Mouse (Mus musculus) heart, embryonic 14.5 days (tissue): Measurements from ENCODE around the gene Iqcn. TPM values are rescaled to one million over a fixed set of nuclear protein-coding genes. Genes with fewer than 3 reads are reported as not detected.

ENCODE experiments used
- ATAC-seq: fragments of 200-750 bp; cut with Nextera tagmentation; 2 replicates; pipeline ENCODE4 v1.8.0; 2017; ENCODE audit warnings: low read depth, moderate TSS enrichment; ENCODE audit not compliant: insufficient number of reproducible peaks, insufficient read depth, low FRiP score
- H3K27ac ChIP-seq, 2 experiments: fragments of 200-500 bp in 1 of 2; fragments of 300-500 bp in 1 of 2; sonication (generic) in 1 of 2; replicated peaks in 1 of 2; 2 replicates each; pipeline ENCODE4 v1.5.1; 2012 to 2014; ENCODE audit warnings: low read depth in 2 of 2, low read length in 2 of 2, control low read depth in 1 of 2, mild to moderate bottlenecking in 1 of 2, mixed read lengths in 1 of 2; ENCODE audit not compliant: control insufficient read depth in 1 of 2, insufficient read depth in 1 of 2
- H3K27me3 ChIP-seq: fragments of 300-500 bp; sonication (generic); 2 replicates; pipeline ENCODE4 v1.6.1; 2014; ENCODE audit warnings: mild to moderate bottlenecking, low read length, control low read depth; ENCODE audit not compliant: control insufficient read depth, insufficient read depth
- H3K36me3 ChIP-seq: fragments of 300-500 bp; sonication (generic); 2 replicates; pipeline ENCODE4 v1.6.1; 2014; ENCODE audit warnings: mild to moderate bottlenecking, control low read depth, low read length, mixed read lengths; ENCODE audit not compliant: control insufficient read depth, insufficient read depth
- H3K4me1 ChIP-seq, 2 experiments: fragments of 200-500 bp in 1 of 2; fragments of 300-500 bp in 1 of 2; sonication (generic) in 1 of 2; 2 replicates each; pipeline ENCODE4 v1.6.1; 2012 to 2014; ENCODE audit warnings: low read length in 2 of 2, control low read depth in 1 of 2, mixed read lengths in 1 of 2; ENCODE audit not compliant: control insufficient read depth in 2 of 2, insufficient read depth in 2 of 2
- H3K4me2 ChIP-seq: fragments of 300-500 bp; sonication (generic); 2 replicates; pipeline ENCODE4 v1.6.1; 2014; ENCODE audit warnings: mild to moderate bottlenecking, low read length
- H3K4me3 ChIP-seq, 2 experiments: fragments of 200-500 bp in 1 of 2; fragments of 300-500 bp in 1 of 2; sonication (generic) in 1 of 2; 2 replicates each; pipeline ENCODE4 v1.5.1; 2012 to 2014; ENCODE audit warnings: low read length in 2 of 2, mild to moderate bottlenecking in 2 of 2, control low read depth in 1 of 2, low read depth in 1 of 2, moderate library complexity in 1 of 2; ENCODE audit not compliant: control insufficient read depth in 1 of 2, insufficient read depth in 1 of 2
- H3K9ac ChIP-seq: fragments of 300-500 bp; sonication (generic); 2 replicates; pipeline ENCODE4 v1.6.1; 2014; ENCODE audit warnings: mild to moderate bottlenecking, low read length
- H3K9me3 ChIP-seq: fragments of 300-500 bp; sonication (generic); 2 replicates; pipeline ENCODE4 v1.6.1; 2016; ENCODE audit warnings: low read length, control low read depth; ENCODE audit not compliant: control insufficient read depth
- WGBS: fragments of 180-500 bp; shearing (Covaris S2); extraction: QIAGEN DNeasy Blood & Tissue Kit; methylation state at CpG from one replicate; pipeline ENCODE4 v1.1.7; 2014; 5-methylcytosine and 5-hydroxymethylcytosine counted together
- polyA plus RNA-seq: library from polyadenylated mRNA; unstranded; fragments of >200 nt; fragmentation: Nextera tagmentation; extraction: Ambion mirVana; gene quantifications from 2 replicates; pipeline ENCODE4 v1.2.1, GENCODE M21; 2014

Iqcn gene
- polyA plus RNA-seq, 1 experiment from 2014 or later = not detected

DNA sequence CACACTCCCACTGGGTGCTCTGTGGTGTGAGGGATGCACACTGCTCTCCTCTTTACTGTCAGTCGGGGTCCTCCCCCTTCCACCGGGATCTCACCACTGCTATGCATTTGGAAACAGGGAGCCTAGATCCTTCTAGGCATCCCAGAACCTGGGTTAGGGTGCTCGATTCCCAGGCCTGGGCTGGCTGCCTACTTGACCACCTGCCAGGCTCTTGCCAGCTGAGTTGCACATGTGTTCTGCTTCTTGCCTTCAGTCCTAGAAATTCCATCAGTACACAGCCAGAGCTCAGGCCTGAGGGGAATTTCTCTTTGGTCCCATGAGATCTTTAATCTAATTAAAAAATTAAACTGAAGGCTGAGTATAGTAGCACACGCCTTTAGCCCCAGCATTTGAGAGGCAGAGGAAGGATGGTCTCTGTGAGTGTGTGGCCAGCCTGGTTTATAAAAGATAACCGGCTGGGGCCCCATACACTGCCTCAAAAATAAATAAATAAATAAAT lies 13.3 kb upstream of the Iqcn start:
- Histone ChIP-seq H3K27me3 (no peaks in the 10 kb centered on the region), H3K4me3 (no peak overlapping the region), H3K9ac (0 out of 2 replicates have a peak overlapping the region, but pooled peaks have one; percentile 25), H3K9me3 (no peaks in the 10 kb centered on the region), H3K4me2 (no peak overlapping the region), H3K27ac (no peak overlapping the region), H3K36me3 (no peaks in the 10 kb centered on the region), H3K4me1 (peaks cover 11 to 16% of the 10 kb centered on the region in 2 experiments)
- WGBS = 71% methylated on average over 5 of the region's 5 CpGs
- no peak for ATAC-seq

DNA sequence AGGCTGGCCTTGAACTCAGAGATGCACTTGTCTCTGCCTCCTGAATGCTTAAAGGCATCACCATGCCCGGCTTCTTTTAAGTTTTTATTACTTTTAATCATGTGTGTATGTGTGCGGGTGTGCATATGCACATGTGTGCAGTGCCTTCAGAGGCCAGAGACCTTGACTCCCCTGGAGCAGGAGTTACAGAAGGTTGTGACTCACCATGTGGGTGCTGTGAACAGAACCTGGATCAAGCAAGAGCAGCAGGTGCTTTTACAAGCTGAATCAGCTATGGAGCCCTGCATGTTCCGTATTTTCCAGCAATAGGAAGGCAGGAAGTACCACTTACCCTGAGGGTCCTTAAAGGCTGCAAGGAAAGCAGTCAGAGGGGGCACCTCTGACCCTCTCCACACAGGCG lies 12.0 kb upstream of the Iqcn start:
- Histone ChIP-seq H3K4me2 (peak overlapping the region; percentile 72), H3K36me3 (no peaks in the 10 kb centered on the region), H3K27ac (no peak overlapping the region; a peak in 1 of 4 replicates), H3K4me1 (peaks cover 22 to 29% of the 10 kb centered on the region in 2 experiments), H3K4me3 (peak overlapping the region in 1 of 2 experiments; percentile 33; a peak in 1 of 4 replicates), H3K9me3 (no peaks in the 10 kb centered on the region), H3K9ac (peak overlapping the region; percentile 72), H3K27me3 (no peaks in the 10 kb centered on the region)
- ATAC-seq = no peak
- 82% methylated on average over 4 of the region's 4 CpGs for WGBS

DNA sequence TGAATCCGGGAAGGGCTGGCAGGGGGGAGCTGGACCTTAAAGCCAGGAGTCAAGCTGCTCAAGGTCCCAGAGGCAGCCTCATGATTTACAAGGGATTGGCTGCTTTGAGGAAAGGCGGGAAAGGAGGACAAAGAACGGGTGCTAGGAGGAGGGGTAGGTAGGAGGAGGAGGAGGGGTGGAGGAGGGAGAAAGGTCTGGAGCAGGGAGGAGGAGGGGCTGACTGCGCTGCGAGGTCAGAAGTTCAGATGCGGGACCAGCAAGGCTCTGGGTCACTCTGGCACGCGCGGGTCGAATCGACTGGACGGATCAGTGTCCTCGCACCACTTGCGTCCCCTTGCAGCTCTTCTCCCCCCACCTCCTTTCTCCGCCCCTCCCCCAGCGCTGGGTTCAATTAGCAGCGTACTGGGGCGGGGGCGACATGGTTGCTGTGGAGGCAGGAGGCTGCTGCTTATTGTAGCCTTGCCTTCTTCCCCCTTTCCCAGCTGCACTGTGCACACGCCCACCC lies 11.5 kb upstream of the Iqcn start:
- Histone ChIP-seq H3K27ac (no peak overlapping the region; a peak in 1 of 4 replicates), H3K36me3 (no peaks in the 10 kb centered on the region), H3K4me2 (peak overlapping the region; percentile 72), H3K9ac (peak overlapping the region; percentile 72), H3K4me1 (peaks cover 24 to 35% of the 10 kb centered on the region in 2 experiments), H3K27me3 (no peaks in the 10 kb centered on the region), H3K9me3 (no peaks in the 10 kb centered on the region), H3K4me3 (peak overlapping the region; percentile 33 to 38)
- 1% methylated on average over 20 of the region's 20 CpGs for WGBS
- ATAC-seq = no peak

DNA sequence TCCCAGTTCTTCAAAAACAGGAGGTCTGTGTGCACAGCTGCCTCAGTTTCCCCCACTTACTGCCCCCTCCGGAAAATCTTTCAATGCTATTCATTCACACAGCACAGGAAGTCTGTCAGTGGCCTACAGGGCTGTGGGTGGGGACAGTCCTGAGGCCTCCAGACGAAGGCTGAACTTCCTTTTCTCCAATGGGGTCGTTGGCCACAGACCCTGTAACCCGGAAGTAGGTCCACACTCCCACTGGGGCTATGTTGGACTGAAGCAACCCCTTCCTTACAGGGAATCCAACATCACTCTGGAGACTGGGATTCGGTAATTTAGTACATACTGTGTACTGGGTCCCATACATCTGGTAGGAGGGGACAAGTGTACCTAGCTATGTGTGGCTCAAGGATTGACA lies 9.6 kb upstream of the Iqcn start:
- Histone ChIP-seq H3K27me3 (no peaks in the 10 kb centered on the region), H3K9ac (no peak overlapping the region), H3K9me3 (no peaks in the 10 kb centered on the region), H3K4me3 (no peak overlapping the region), H3K4me2 (no peak overlapping the region), H3K27ac (no peak overlapping the region), H3K4me1 (peaks cover 39 to 49% of the 10 kb centered on the region in 2 experiments), H3K36me3 (no peaks in the 10 kb centered on the region)
- no peak for ATAC-seq
- 64% methylated on average over 5 of the region's 5 CpGs for WGBS

DNA sequence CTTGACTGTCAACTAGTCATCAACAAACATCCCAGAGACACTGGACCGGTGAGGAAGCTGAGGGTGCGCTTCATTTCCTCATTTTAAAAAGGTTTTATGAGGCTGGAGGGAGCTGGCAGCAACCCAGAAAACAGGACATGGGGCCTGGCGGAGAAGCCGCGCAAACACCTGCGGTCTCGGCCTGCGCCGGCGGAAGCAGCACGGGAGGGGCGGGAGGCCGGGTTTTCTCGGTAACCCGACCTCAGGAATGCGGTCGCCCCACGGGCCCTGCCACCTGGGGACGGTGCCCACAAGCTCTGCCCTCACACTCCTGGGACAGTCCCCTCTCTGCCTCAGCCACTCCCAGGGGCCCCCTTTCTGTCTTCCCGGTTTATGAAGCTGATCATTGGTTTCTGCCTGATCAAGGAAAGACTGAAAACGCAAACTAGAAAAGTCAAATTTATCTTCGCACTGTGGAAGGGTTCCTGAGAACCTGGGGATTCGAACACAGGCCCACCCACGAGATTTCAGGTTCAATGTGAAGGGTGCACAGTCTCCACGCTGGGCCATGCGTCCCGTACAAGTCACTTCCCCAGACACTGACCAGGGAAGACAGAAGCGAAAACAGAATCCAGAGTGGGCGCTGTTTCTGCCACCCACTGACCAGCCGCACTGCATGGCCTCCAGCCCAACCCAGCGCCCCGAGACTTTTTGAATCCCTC lies 7.8 kb upstream of the Iqcn start:
- Histone ChIP-seq H3K4me1 (peaks cover 39 to 49% of the 10 kb centered on the region in 2 experiments), H3K9ac (peak overlapping the region; percentile 76)
- 37% methylated on average over 32 of the region's 32 CpGs for WGBS

DNA sequence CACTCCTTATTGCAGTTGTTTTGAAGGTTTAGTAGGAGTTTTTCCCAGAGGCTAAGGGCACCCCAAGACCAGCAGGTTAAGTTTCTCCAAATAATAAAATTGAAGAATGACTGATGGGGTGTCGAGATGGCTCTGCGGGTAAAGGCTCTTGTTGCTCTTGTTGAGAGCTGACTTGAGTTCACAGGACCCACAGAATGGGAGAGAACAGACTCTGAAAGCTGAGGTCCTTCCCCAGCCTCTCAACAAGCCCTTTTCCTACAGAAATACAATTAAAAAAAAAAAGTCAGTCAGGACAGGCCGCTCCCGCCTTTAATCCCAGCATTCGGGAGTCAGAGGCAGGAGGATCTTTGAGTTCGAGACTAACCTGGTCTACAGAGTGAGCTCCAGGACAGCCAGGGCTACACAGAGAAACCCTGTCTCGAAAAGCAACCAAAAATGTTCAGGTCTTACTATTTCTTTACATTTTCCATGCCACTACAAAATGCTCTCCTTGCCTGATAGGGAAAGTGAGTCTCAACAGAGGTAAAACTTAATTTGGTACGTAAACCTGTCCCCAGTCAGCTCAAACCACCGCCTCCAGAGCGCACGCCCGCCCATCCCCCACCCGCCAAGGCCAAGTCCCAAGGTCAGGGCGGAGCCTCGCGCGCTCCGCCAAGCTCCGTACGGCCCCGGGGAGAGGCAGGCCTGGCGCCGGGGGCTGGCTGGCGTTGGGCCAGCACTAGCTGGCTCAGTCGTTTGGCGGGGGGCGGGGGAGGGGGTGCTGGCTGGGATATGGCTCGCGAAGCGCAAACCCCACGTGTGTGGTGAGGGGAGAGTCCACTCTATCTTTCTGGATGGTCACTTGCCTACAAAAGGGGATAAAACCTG lies 7.0 kb upstream of the Iqcn start:
- Histone ChIP-seq H3K9ac (peak overlapping the region; percentile 76), H3K4me3 (peak overlapping the region in 1 of 2 experiments; percentile 14; a peak in 2 of 4 replicates), H3K4me2 (peak overlapping the region; percentile 85), H3K4me1 (peaks cover 40 to 54% of the 10 kb centered on the region in 2 experiments), H3K27me3 (no peaks in the 10 kb centered on the region), H3K27ac (peak overlapping the region; percentile 92 to 100), H3K36me3 (peaks cover 6% of the 10 kb centered on the region), H3K9me3 (no peaks in the 10 kb centered on the region)
- peak; percentile 24; the same call in 1 of the 2 replicates for ATAC-seq
- 6% methylated on average over 29 of the region's 31 CpGs for WGBS

More for the DNA sequence above, 7.8 kb upstream of the Iqcn start:
- Histone ChIP-seq H3K36me3 (no peaks in the 10 kb centered on the region), H3K27me3 (no peaks in the 10 kb centered on the region), H3K9me3 (no peaks in the 10 kb centered on the region), H3K27ac (peak overlapping the region; percentile 92 to 100), H3K4me3 (no peak overlapping the region), H3K4me2 (peak overlapping the region; percentile 9; the same call in 1 of the 2 replicates)
- no peak for ATAC-seq

DNA sequence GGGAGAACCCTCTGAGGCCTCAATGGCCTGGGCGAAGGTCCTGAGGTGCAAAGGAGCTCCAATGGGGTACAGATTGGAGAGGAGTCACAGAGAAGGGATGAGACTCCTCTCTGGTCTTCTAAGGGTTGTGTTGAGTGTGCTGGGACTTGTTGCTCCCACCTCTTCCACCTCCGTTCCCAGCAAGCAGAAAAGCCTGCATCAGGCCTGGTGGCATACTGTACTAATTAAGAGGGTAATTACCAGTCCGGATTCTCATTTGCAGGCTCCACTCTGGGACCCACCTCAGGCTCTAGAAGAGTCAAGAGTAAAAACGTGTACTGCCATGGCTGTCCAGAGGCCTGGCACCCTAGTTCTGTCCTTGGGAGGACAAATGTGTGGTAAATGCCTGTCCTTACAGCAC lies 6.3 kb upstream of the Iqcn start:
- peaks cover 11% of the 10 kb centered on the region for H3K36me3 ChIP-seq
- 24% methylated on average over 4 of the region's 4 CpGs for WGBS
- H3K4me1 ChIP-seq = peaks cover 38 to 54% of the 10 kb centered on the region in 2 experiments
- H3K9me3 ChIP-seq = no peaks in the 10 kb centered on the region
- H3K27me3 ChIP-seq = no peaks in the 10 kb centered on the region
- no peak for ATAC-seq
- H3K4me3 ChIP-seq = peak overlapping the region in 1 of 2 experiments; percentile 14; a peak in 1 of 4 replicates
- H3K9ac ChIP-seq = peak overlapping the region; percentile 76
- H3K27ac ChIP-seq = peak overlapping the region; percentile 79 to 100
- peak overlapping the region; percentile 85 for H3K4me2 ChIP-seq
